Mouse (Mus musculus) limb, embryonic 12.5 days (tissue): ENCODE results near the gene Slc39a8. TPM values are rescaled to one million over a fixed set of nuclear protein-coding genes. Genes with fewer than 3 reads are reported as not detected.
A peak's percentile ranks its signal among the peaks of the same experiment; 100 is the strongest.

Experiments
- ATAC-seq: fragments of 200-750 bp; cut with Nextera tagmentation; 2 replicates; pipeline ENCODE4 v1.8.0; 2017; ENCODE audit warnings: low read depth, moderate TSS enrichment; ENCODE audit not compliant: insufficient number of reproducible peaks, insufficient read depth, low FRiP score, low TSS enrichment
- H3K27ac ChIP-seq: fragments of 300-500 bp; sonication (generic); 2 replicates; pipeline ENCODE4 v1.5.1; 2016; ENCODE audit warnings: mild to moderate bottlenecking, moderate library complexity
- H3K27me3 ChIP-seq: fragments of 300-500 bp; sonication (generic); 2 replicates; pipeline ENCODE4 v1.6.1; 2016; ENCODE audit warnings: mild to moderate bottlenecking, moderate library complexity
- H3K36me3 ChIP-seq: fragments of 300-500 bp; sonication (generic); 2 replicates; pipeline ENCODE4 v1.6.1; 2016; ENCODE audit warnings: mild to moderate bottlenecking, moderate library complexity
- H3K4me1 ChIP-seq: fragments of 300-500 bp; sonication (generic); replicated peaks from 2 replicates; pipeline ENCODE4 v1.6.1; 2016
- H3K4me2 ChIP-seq: fragments of 300-500 bp; sonication (generic); 2 replicates; pipeline ENCODE4 v1.6.1; 2016; ENCODE audit warnings: mild to moderate bottlenecking, moderate library complexity
- H3K4me3 ChIP-seq: fragments of 300-500 bp; sonication (generic); replicated peaks from 2 replicates; pipeline ENCODE4 v1.5.1; 2016; ENCODE audit warnings: mild to moderate bottlenecking
- H3K9ac ChIP-seq: fragments of 300-500 bp; sonication (generic); replicated peaks from 2 replicates; pipeline ENCODE4 v1.6.1; 2016; ENCODE audit warnings: mild to moderate bottlenecking, moderate library complexity
- H3K9me3 ChIP-seq: fragments of 300-500 bp; sonication (generic); 2 replicates; pipeline ENCODE4 v1.6.1; 2016; ENCODE audit warnings: mild to moderate bottlenecking, moderate library complexity
- WGBS: fragments of 180-500 bp; shearing (Covaris S2); methylation state at CpG from one replicate; pipeline ENCODE4 v1.1.7; 2016; 5-methylcytosine and 5-hydroxymethylcytosine counted together
- polyA plus RNA-seq: library from polyadenylated mRNA; unstranded; fragments of >200 nt; fragmentation: Nextera tagmentation; extraction: Ambion mirVana; gene quantifications from 2 replicates; pipeline ENCODE4 v1.2.1, GENCODE M21; 2016

The Slc39a8 gene
- polyA plus RNA-seq, 1 experiment from 2014 or later: 7.6 TPM

DNA sequence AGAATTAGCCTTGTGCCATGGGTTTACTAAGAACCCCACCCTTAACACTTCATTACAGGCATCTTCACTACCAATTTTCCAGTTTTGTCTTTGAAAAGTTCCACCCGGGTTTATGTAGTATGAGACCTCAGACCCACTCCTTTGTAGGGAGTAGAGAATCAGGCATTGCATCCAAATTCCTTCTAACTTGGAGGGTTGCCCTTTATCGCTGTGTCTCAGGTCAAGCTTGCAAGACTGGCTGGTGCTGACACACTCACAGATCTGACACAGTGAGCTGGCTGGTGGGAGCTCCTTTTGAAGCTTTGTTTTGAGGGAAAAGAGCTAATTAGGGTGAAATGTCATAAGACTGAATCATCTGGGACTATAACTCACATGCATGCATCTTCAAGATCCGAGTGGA is 48.5 kb downstream of the Slc39a8 start:
- no peak overlapping the region for H3K4me2 ChIP-seq
- peaks cover 5% of the 10 kb centered on the region; the same call in 1 of the 2 replicates for H3K9me3 ChIP-seq
- WGBS: 81% methylated on average over 3 of the region's 3 CpGs
- H3K4me3 ChIP-seq: no peak overlapping the region
- no peak for ATAC-seq
- H3K4me1 ChIP-seq: no peaks in the 10 kb centered on the region
- H3K27me3 ChIP-seq: no peaks in the 10 kb centered on the region
- H3K36me3 ChIP-seq: no peaks in the 10 kb centered on the region
- no peak overlapping the region for H3K9ac ChIP-seq
- no peak overlapping the region for H3K27ac ChIP-seq

DNA sequence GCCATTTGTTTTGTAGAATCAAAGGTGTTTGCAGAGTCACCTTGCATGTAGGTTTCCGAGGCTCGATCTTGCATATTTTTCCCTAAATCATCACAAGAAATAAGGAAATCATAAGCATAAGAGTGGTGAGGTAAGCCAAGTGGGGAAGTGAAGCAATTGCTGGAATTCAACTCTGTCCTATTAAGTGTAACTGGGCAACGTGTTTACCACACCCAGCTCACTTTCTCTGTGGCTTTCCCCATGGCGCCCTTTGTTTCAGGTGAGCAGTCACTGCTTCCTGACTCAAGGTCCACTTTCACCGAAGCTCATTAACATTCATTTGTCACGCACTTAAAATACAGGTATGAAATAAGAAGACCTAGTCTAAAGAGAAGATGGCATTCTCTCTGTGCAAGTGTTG is 53.0 kb downstream of the Slc39a8 start:
- Histone ChIP-seq H3K27me3 (no peaks in the 10 kb centered on the region), H3K36me3 (no peaks in the 10 kb centered on the region), H3K9me3 (peaks cover 6% of the 10 kb centered on the region; the same call in 1 of the 2 replicates), H3K27ac (no peak overlapping the region), H3K4me2 (no peak overlapping the region), H3K4me1 (no peaks in the 10 kb centered on the region), H3K4me3 (no peak overlapping the region), H3K9ac (no peak overlapping the region)
- no peak for ATAC-seq
- WGBS: 93% methylated on average over 6 of the region's 6 CpGs

DNA sequence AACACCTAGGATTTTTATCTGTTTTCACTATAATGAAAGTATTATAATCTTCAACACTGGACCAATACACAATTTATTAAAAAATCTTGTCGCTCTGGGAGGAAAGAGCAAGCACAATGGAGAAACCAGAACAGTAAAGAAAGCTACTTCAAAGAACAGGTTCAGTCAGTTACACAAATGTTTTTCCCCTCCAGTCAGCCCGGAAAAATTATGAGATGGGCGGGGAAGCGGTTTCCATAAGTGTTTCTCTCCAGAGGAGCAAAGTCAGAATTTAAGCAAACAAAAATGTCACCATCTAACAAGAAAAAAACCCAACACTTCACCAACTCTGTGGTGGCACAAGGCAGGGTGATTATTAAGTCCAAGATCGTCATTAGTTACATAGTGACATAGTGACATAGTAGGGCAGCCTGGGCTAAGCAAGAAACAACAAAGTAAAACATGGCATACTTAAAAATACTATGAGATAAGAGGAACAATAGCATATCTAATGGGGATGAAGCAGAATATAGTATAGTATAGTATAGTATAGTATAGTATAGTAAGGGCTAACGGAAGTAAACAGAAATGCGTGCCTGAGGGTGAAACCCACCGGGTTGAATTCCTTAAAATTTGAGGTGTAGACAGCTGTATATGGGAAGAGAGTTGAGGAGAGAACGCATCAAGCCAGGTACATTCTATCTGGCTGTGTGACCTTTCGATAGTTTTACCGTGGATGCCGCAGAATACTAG is 61.0 kb downstream of the Slc39a8 start:
- H3K9ac ChIP-seq: no peak overlapping the region
- ATAC-seq: no peak
- H3K4me2 ChIP-seq: no peak overlapping the region
- no peaks in the 10 kb centered on the region for H3K36me3 ChIP-seq
- H3K27ac ChIP-seq: no peak overlapping the region
- H3K27me3 ChIP-seq: no peaks in the 10 kb centered on the region
- H3K9me3 ChIP-seq: no peaks in the 10 kb centered on the region
- WGBS: 70% methylated on average over 12 of the region's 12 CpGs
- H3K4me3 ChIP-seq: no peak overlapping the region
- H3K4me1 ChIP-seq: peaks cover 7% of the 10 kb centered on the region; the same call in 1 of the 2 replicates

DNA sequence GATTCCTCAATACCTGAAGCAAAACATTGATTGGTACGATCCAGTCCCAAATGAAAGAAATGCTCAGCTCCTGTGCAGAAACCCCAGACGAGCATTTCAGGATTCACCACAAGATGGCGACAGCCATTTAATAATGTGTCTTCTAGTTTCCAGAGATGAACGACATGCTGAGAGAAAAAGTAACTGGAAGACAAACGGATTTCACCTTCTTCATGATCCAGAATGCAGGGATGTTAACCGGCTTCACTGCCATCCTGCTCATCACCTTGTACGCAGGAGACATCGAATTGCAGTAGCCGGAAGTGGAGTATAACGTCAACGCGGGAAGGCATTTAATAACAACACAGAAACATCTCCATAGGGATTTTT is 61.6 kb downstream of the Slc39a8 start:
- Histone ChIP-seq H3K27ac (no peak overlapping the region), H3K9me3 (no peaks in the 10 kb centered on the region), H3K36me3 (no peaks in the 10 kb centered on the region), H3K27me3 (no peaks in the 10 kb centered on the region), H3K4me3 (no peak overlapping the region), H3K4me1 (peaks cover 11% of the 10 kb centered on the region), H3K9ac (no peak overlapping the region), H3K4me2 (no peak overlapping the region)
- ATAC-seq: no peak
- WGBS: 45% methylated on average over 12 of the region's 12 CpGs

DNA sequence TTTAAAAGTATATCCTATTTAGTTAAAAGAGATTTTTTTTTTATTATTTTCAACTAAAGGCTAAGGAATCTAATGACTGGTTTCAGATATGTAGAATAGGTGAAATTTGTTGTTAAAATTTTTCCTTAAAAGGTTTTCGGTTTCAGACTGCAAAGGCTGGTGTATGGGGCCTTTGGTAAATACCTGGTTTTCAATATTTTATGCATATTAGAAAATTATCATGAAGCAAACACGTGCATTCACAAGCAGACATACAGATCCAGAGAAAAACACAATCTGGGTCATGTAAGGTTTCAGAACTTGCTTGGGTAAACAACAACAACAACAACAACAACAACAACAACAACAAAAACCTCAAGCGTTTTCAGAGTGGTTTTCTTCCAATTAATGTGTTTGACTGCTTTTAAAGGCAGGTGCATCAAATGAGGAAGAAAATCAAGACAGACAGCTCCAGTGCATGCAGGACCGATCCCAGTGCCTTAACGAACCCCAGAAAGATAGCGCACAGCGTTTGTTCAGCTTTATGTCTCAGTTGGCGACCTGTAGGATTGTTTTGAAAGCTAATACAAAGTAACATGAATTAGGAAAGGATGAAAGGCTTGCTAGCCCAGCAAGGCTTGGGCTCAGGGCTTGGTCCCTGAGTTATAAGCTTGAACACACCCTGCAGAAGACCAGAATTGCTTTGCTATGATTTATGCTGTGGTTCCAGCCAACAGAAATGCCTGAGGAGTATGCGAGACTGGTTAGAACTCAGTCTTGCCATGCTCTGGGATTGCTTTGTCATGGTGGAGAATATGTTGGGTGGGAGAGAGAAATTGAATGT is 62.2 kb downstream of the Slc39a8 start:
- ATAC-seq: no peak
- Histone ChIP-seq H3K27ac (no peak overlapping the region), H3K9me3 (no peaks in the 10 kb centered on the region), H3K36me3 (no peaks in the 10 kb centered on the region), H3K4me2 (no peak overlapping the region), H3K4me3 (no peak overlapping the region), H3K27me3 (no peaks in the 10 kb centered on the region), H3K4me1 (peaks cover 11% of the 10 kb centered on the region), H3K9ac (no peak overlapping the region)
- WGBS: 58% methylated on average over 9 of the region's 9 CpGs

DNA sequence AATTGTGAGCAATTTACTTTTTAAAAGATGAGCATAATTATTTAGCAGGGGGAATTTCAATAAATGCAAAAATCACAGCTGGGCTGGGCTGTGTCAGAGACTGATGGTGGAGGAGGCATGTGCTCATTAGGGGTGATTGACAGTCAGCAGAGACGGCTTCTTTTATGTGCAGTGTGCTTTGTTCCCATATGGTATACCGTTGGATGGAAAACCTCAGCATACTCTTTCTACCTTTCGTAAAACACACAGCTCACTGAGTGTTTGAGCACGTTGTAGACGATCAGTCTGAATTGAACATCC is 62.7 kb downstream of the Slc39a8 start:
- Histone ChIP-seq H3K27me3 (no peaks in the 10 kb centered on the region), H3K4me2 (no peak overlapping the region), H3K9ac (no peak overlapping the region), H3K27ac (no peak overlapping the region), H3K4me1 (peaks cover 11% of the 10 kb centered on the region), H3K4me3 (no peak overlapping the region), H3K36me3 (no peaks in the 10 kb centered on the region), H3K9me3 (no peaks in the 10 kb centered on the region)
- no peak for ATAC-seq
- 44% methylated on average over 5 of the region's 5 CpGs for WGBS

DNA sequence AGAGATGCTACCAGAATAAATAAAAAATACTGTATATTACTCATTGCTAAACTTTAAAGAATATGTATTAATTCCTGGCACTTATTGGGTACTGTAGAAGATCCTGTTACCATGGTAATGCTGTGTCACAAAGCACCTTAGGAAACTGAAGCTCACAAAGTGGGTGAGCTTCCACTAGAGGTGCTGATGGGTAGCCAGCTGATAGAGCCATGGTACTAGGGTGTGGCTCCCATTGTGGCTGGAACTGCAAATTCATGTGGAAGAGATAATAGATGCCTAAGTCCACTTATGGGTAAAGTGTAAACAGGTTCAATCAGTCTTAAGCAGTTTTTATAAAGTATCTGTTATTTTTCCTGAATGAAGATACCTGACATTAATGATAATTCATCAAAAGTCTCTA is 64.3 kb downstream of the Slc39a8 start:
- ATAC-seq: no peak
- Histone ChIP-seq H3K4me1 (peaks cover 11% of the 10 kb centered on the region), H3K36me3 (no peaks in the 10 kb centered on the region), H3K9me3 (no peaks in the 10 kb centered on the region), H3K9ac (no peak overlapping the region), H3K4me3 (no peak overlapping the region), H3K27me3 (no peaks in the 10 kb centered on the region), H3K4me2 (no peak overlapping the region), H3K27ac (no peak overlapping the region)

DNA sequence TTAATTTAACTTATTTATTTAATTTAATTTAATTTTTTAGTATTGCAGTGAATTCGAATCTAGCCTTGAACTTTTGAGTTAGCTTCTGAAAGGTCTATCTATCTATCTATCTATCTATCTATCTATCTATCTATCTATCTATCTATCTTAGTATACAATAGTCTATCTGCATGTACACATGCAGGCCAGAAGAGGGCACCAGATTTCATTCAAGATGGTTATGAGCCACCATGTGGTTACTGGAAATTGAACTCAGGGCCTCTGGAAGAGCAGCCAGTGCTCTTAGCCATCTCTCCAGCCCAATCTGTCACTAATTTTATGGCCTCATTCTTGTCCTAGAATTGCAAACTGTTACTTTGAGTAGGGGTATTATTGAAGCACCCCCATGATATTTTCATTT is 78.3 kb downstream of the Slc39a8 start:
- Histone ChIP-seq H3K4me2 (no peak overlapping the region), H3K36me3 (no peaks in the 10 kb centered on the region), H3K27ac (no peak overlapping the region), H3K9ac (no peak overlapping the region), H3K9me3 (no peaks in the 10 kb centered on the region), H3K27me3 (no peaks in the 10 kb centered on the region), H3K4me1 (no peaks in the 10 kb centered on the region; the same call in 1 of the 2 replicates), H3K4me3 (no peak overlapping the region)
- no peak for ATAC-seq
- 80% methylated on average over 1 of the region's 1 CpGs for WGBS

DNA sequence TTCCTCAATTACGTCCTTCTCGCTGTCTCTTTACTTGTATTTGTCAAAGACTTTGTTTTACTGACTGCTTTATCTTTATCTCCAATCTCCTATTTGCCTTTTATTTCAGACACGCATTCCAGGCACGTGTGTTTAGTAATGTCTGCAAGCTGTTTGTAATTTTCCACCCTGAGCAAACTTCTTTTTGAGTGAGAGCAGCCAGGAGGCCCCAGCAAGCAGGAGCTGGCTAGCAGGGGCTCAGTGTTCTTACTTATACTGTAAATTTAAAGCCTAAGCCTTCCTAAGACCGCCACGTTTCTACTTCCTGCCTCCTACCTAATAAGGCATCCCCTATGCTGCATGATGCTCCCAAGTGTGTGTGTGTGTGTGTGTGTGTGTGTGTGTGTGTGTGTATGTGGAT is 79.8 kb downstream of the Slc39a8 start:
- no peaks in the 10 kb centered on the region for H3K9me3 ChIP-seq
- no peak for ATAC-seq

DNA sequence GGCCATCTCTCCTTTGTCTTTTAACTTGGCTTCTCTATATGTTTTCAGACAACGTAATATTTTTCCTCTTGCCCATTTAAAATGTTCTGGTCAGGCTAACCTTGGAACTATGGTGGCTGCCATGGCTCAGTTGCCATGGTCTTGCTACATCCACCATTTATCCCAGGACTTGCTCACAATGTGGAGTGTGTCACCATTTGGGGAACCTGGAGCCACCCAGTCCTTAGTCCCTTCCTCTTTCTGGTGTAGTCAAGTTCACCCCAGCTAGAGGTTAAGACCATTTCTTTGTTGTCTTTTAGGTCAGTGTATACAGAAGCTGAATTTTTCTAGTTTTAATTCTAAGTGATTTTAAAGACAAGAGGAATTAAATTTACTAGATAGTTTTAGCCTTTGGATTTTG is 80.7 kb downstream of the Slc39a8 start:
- Histone ChIP-seq H3K9ac (no peak overlapping the region), H3K27ac (peak overlapping the region; percentile 85; the same call in 1 of the 2 replicates), H3K4me1 (no peaks in the 10 kb centered on the region; the same call in 1 of the 2 replicates), H3K4me3 (no peak overlapping the region), H3K36me3 (no peaks in the 10 kb centered on the region), H3K9me3 (no peaks in the 10 kb centered on the region), H3K4me2 (no peak overlapping the region), H3K27me3 (no peaks in the 10 kb centered on the region)
- no peak for ATAC-seq
- 96% methylated on average over 1 of the region's 1 CpGs for WGBS

More for the DNA sequence above, 79.8 kb downstream of the Slc39a8 start:
- no peak overlapping the region for H3K9ac ChIP-seq
- H3K4me2 ChIP-seq: no peak overlapping the region
- H3K4me1 ChIP-seq: no peaks in the 10 kb centered on the region; the same call in 1 of the 2 replicates
- H3K27me3 ChIP-seq: no peaks in the 10 kb centered on the region
- H3K27ac ChIP-seq: peak overlapping the region; percentile 85
- no peaks in the 10 kb centered on the region for H3K36me3 ChIP-seq
- WGBS: 49% methylated on average over 6 of the region's 6 CpGs
- H3K4me3 ChIP-seq: no peak overlapping the region

DNA sequence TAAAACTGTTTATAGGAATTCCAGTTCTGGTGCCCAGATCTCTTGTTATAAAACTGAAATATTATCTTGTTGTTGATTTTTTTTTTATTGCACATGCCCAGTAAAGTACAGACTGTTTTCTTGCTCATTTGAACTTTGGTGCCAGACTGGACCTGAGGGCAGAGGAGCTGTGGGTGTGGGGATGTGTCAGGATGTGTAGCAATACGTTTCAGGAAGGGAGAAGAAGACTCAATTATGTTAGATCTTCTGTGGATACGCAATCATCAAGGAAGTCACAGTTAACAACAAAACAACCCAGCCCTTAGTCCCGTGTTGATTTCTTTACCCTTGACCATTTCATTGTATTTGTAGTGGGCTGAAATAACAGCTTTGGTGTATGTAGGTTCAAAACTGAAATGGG is 81.9 kb downstream of the Slc39a8 start:
- Histone ChIP-seq H3K4me3 (no peak overlapping the region), H3K4me1 (no peaks in the 10 kb centered on the region; the same call in 1 of the 2 replicates), H3K27me3 (no peaks in the 10 kb centered on the region), H3K36me3 (no peaks in the 10 kb centered on the region), H3K9ac (no peak overlapping the region), H3K9me3 (no peaks in the 10 kb centered on the region), H3K4me2 (no peak overlapping the region), H3K27ac (no peak overlapping the region)
- WGBS: 79% methylated on average over 3 of the region's 3 CpGs
- ATAC-seq: no peak
